Mouse (Mus musculus) heart, embryonic 16.5 days (tissue): ENCODE results near the gene Sumo1. TPM values are rescaled to one million over a fixed set of nuclear protein-coding genes. Genes with fewer than 3 reads are reported as not detected.

Experiments used
- ATAC-seq: fragments of 200-750 bp; cut with Nextera tagmentation; replicated peaks from 2 replicates; pipeline ENCODE4 v1.8.0; 2017; ENCODE audit warnings: moderate number of reproducible peaks; ENCODE audit not compliant: insufficient read depth, low FRiP score; ENCODE audit errors: extremely low read depth
- H3K27ac ChIP-seq: fragments of 300-500 bp; sonication (generic); 2 replicates; pipeline ENCODE4 v1.5.1; 2014; ENCODE audit warnings: mild to moderate bottlenecking, low read length, control low read depth, moderate library complexity
- H3K27me3 ChIP-seq: fragments of 300-500 bp; sonication (generic); 2 replicates; pipeline ENCODE4 v1.6.1; 2014; ENCODE audit warnings: low read length, mixed read lengths; ENCODE audit not compliant: control insufficient read depth, insufficient read depth
- H3K36me3 ChIP-seq: fragments of 300-500 bp; sonication (generic); 2 replicates; pipeline ENCODE4 v1.6.1; 2014; ENCODE audit not compliant: control insufficient read depth, insufficient read depth
- H3K4me1 ChIP-seq: fragments of 300-500 bp; sonication (generic); 2 replicates; pipeline ENCODE4 v1.6.1; 2014; ENCODE audit warnings: low read length, mixed read lengths; ENCODE audit not compliant: control insufficient read depth, insufficient read depth
- H3K4me2 ChIP-seq: fragments of 300-500 bp; sonication (generic); 2 replicates; pipeline ENCODE4 v1.6.1; 2014; ENCODE audit warnings: low read depth, mild to moderate bottlenecking, control low read depth, low read length
- H3K4me3 ChIP-seq: fragments of 300-500 bp; sonication (generic); 2 replicates; pipeline ENCODE4 v1.5.1; 2014; ENCODE audit warnings: mild to moderate bottlenecking, control low read depth, low read length
- H3K9ac ChIP-seq: fragments of 300-500 bp; sonication (generic); 2 replicates; pipeline ENCODE4 v1.6.1; 2014; ENCODE audit warnings: low read length, control low read depth
- H3K9me3 ChIP-seq: fragments of 300-500 bp; sonication (generic); replicated peaks from 2 replicates; pipeline ENCODE4 v1.6.1; 2016; ENCODE audit warnings: low read length; ENCODE audit not compliant: control insufficient read depth
- WGBS: fragments of 180-500 bp; shearing (Covaris S2); extraction: QIAGEN DNeasy Blood & Tissue Kit; methylation state at CpG from one replicate; pipeline ENCODE4 v1.1.7; 2014; 5-methylcytosine and 5-hydroxymethylcytosine counted together
- polyA plus RNA-seq: library from polyadenylated mRNA; unstranded; fragments of >200 nt; fragmentation: Nextera tagmentation; extraction: Ambion mirVana; gene quantifications from 2 replicates; pipeline ENCODE4 v1.2.1, GENCODE M21; 2015

The Sumo1 gene
- polyA plus RNA-seq, 1 experiment from 2014 or later = 216 TPM

- H3K27ac ChIP-seq = no peak overlapping the region
- no peak overlapping the region for H3K9ac ChIP-seq
- no peaks in the 10 kb centered on the region for H3K27me3 ChIP-seq
- no peak for ATAC-seq
- 45% methylated on average over 21 of the region's 21 CpGs for whole genome bisulfite sequencing
- peak overlapping the region; percentile 51 for H3K4me2 ChIP-seq
- no peaks in the 10 kb centered on the region; the same call in 1 of the 2 replicates for H3K4me1 ChIP-seq
- no peaks in the 10 kb centered on the region for H3K9me3 ChIP-seq
- no peaks in the 10 kb centered on the region for H3K36me3 ChIP-seq
- peak overlapping the region; percentile 9 for H3K4me3 ChIP-seq
Observed at GRCm38 (mm10) chr1:59574262-59575187, 96.1 kb downstream of the Sumo1 start.

DNA sequence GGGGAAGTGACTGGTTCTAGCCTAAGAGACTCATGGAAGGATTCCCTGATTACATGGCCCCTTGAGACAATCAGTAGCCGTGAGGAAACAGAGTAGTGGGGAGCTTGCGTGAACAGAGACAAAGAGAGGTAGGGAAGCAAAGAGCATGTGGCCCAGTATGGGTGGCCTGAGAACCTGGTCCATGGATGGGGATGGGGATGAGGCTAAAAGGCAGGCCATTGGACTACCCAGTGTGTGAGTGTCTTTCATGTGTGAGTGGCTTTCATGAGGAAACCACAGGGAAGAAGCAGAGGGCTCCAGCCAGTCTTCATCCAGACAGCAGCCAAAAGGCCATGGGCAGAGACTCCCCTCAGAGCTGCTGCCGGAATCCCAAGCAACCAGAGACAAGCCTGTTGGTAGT lies 96.8 kb downstream of the Sumo1 start:
- Histone ChIP-seq H3K27ac (no peak overlapping the region), H3K4me1 (no peaks in the 10 kb centered on the region), H3K4me3 (no peak overlapping the region), H3K9me3 (no peaks in the 10 kb centered on the region), H3K4me2 (no peak overlapping the region), H3K27me3 (no peaks in the 10 kb centered on the region), H3K9ac (no peak overlapping the region), H3K36me3 (no peaks in the 10 kb centered on the region)
- no peak for ATAC-seq
- WGBS = 78% methylated on average over 3 of the region's 3 CpGs

DNA sequence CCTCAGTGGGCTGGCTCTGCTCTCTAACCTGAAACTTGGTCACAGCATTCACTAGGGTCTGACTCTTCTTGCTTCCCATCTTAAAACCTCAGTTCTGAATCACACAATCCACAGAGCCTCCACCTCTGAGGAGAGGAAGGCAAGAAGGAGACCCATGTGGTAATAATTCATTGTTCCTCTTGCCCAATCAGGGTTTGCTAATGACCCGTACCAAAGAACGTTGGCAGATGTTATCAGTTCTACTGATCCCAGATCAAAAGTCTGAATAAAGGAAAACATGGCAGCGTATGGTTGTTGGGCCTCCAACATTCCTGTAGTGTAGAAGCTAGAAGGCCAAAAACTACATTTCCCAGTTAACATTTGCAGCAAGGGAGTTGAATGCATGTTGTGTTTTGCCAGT lies 99.1 kb downstream of the Sumo1 start:
- no peak for ATAC-seq
- Histone ChIP-seq H3K9me3 (no peaks in the 10 kb centered on the region), H3K9ac (no peak overlapping the region), H3K4me1 (no peaks in the 10 kb centered on the region), H3K27ac (no peak overlapping the region), H3K27me3 (no peaks in the 10 kb centered on the region), H3K36me3 (no peaks in the 10 kb centered on the region), H3K4me3 (no peak overlapping the region), H3K4me2 (no peak overlapping the region)
- WGBS = 85% methylated on average over 3 of the region's 3 CpGs

- no peaks in the 10 kb centered on the region for H3K36me3 ChIP-seq
- H3K27ac ChIP-seq = no peak overlapping the region
- ATAC-seq = no peak
- no peak overlapping the region for H3K4me3 ChIP-seq
- H3K27me3 ChIP-seq = no peaks in the 10 kb centered on the region
- H3K4me1 ChIP-seq = no peaks in the 10 kb centered on the region
- H3K9me3 ChIP-seq = no peaks in the 10 kb centered on the region
- no peak overlapping the region for H3K9ac ChIP-seq
- no peak overlapping the region for H3K4me2 ChIP-seq
- WGBS = 62% methylated on average over 4 of the region's 4 CpGs
Observed at GRCm38 (mm10) chr1:59570767-59571166, 99.9 kb downstream of the Sumo1 start.

DNA sequence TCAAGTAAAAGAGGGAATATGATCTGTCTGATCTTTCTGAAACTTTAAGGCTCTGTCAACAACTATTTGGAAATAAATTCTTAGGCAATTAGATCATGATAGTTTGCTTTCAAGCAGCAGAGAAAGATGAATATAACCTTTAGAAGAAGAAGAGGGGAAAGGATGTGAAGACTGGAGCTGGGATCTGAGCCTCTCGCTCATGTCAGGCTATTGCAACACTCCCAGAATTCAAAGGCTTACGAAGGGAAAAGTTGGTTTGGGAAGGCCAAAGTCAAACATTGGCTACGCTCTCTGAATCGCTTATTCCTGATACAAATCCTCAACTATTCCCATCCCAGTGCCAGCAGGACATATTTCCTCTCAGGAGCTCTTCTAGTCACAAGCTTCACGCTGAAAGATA lies 101.3 kb downstream of the Sumo1 start:
- H3K4me2 ChIP-seq = no peak overlapping the region
- WGBS = 80% methylated on average over 5 of the region's 5 CpGs
- no peaks in the 10 kb centered on the region for H3K27me3 ChIP-seq
- no peak overlapping the region for H3K9ac ChIP-seq
- H3K4me3 ChIP-seq = no peak overlapping the region
- H3K4me1 ChIP-seq = no peaks in the 10 kb centered on the region
- H3K36me3 ChIP-seq = no peaks in the 10 kb centered on the region
- H3K27ac ChIP-seq = no peak overlapping the region
- H3K9me3 ChIP-seq = no peaks in the 10 kb centered on the region
- no peak for ATAC-seq

DNA sequence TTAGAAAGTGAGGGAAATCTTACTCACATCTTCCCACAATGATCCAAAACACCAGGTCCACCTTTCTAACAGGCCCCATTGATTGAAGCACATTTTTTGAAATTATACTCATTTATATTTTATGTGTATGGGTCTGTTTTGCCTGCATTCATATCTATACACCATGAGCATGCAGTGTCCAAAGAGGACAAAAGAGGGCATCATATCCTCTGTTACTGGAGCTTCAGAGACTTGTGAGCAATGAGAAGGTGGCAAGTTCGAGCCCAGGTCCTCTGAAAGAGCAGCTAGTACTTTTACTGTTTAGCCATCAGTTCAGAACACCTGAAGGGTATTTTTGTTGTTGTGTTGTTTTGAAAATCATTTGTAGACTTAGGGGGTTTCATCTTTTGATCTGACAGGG lies 102.4 kb downstream of the Sumo1 start:
- Histone ChIP-seq H3K9me3 (0 out of 2 replicates have a peak, but pooled peaks cover under 1% of the 10 kb centered on the region), H3K27me3 (no peaks in the 10 kb centered on the region), H3K4me2 (no peak overlapping the region), H3K27ac (no peak overlapping the region), H3K9ac (no peak overlapping the region), H3K36me3 (no peaks in the 10 kb centered on the region), H3K4me3 (no peak overlapping the region), H3K4me1 (no peaks in the 10 kb centered on the region)
- ATAC-seq = no peak
- WGBS = 82% methylated on average over 1 of the region's 1 CpGs

DNA sequence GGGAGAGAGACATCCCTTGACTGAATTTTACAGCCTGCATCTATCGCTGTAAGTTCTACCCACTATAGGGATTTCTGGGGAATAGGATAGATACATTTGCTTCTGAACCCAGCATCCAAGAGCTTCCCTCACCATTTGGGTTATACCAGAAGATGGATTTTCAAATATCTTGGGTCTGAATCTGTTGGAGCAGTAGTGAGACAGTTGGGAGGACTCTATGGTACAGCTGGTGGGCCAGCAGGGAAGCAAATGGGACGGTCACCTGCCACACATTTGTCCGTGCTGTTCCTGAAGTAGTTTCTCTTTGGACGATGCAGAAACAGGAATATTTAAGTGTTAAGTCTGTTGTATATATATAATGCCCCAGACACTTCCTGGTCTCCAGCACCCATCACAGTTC lies 103.1 kb downstream of the Sumo1 start:
- Histone ChIP-seq H3K4me3 (no peak overlapping the region), H3K9ac (no peak overlapping the region), H3K4me2 (no peak overlapping the region), H3K27ac (no peak overlapping the region), H3K9me3 (0 out of 2 replicates have a peak, but pooled peaks cover 2% of the 10 kb centered on the region), H3K27me3 (no peaks in the 10 kb centered on the region), H3K4me1 (no peaks in the 10 kb centered on the region), H3K36me3 (no peaks in the 10 kb centered on the region)
- no peak for ATAC-seq
- 78% methylated on average over 4 of the region's 4 CpGs for WGBS

GRCm38 (mm10) chr1:59566926-59567325 lies 103.7 kb downstream of the Sumo1 start:
- Histone ChIP-seq H3K36me3 (no peaks in the 10 kb centered on the region), H3K4me3 (no peak overlapping the region), H3K27ac (no peak overlapping the region), H3K9me3 (0 out of 2 replicates have a peak, but pooled peaks cover 2% of the 10 kb centered on the region), H3K4me1 (no peaks in the 10 kb centered on the region), H3K27me3 (no peaks in the 10 kb centered on the region), H3K4me2 (no peak overlapping the region), H3K9ac (no peak overlapping the region)
- WGBS = 62% methylated on average over 6 of the region's 6 CpGs
- ATAC-seq = no peak

DNA sequence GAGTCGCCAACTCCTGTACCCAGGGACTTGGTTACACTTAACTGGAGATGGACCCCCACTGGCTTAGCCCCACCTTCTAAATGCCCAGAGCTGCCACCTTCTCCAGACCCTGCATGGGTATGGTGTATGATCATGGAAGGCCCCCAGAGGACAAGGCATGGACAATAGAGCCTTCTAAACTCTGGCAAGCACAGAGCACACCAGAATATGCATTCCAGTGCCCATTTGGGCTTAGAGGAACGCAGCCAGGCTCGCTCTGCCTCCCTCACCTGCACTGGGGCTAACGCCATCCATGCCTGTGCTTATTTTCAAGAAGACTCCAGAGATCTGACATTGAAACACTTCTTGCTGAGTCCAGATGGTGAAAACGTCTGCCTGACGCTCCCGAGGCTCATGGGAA lies 104.4 kb downstream of the Sumo1 start:
- H3K9ac ChIP-seq = no peak overlapping the region
- H3K36me3 ChIP-seq = no peaks in the 10 kb centered on the region
- H3K27me3 ChIP-seq = no peaks in the 10 kb centered on the region
- H3K4me1 ChIP-seq = no peaks in the 10 kb centered on the region
- ATAC-seq = no peak
- 67% methylated on average over 7 of the region's 7 CpGs for WGBS
- H3K9me3 ChIP-seq = 0 out of 2 replicates have a peak, but pooled peaks cover 2% of the 10 kb centered on the region
- H3K4me3 ChIP-seq = no peak overlapping the region
- H3K4me2 ChIP-seq = no peak overlapping the region
- no peak overlapping the region for H3K27ac ChIP-seq
